Mouse (Mus musculus): Measurements from ENCODE around the gene Eps15. TPM values are rescaled to one million over a fixed set of nuclear protein-coding genes. Genes with fewer than 3 reads are reported as not detected.

The Eps15 gene
- 36.4 and 39.4 TPM in 2 replicates for polyA plus RNA-seq (2012; rRNA removed)

GRCm38 (mm10) chr4:109279689-109280458 is at the start of gene Eps15:
Gene Eps15 (plus strand): TSS chr4:109280268.
- H3K27ac ChIP-seq (ENCODE audit: control insufficient read depth, insufficient read depth, low read depth, low read length): peak within 1 kb of the TSS; percentile 64
- peaks cover 2% of the 10 kb centered on the region for H3K4me1 ChIP-seq (ENCODE audit: control insufficient read depth, insufficient read depth, low read length)
- H3K36me3 ChIP-seq (ENCODE audit: control insufficient read depth, insufficient read depth, low read length): no peaks in the 10 kb centered on the region
- H3K27me3 ChIP-seq (ENCODE audit: control insufficient read depth, insufficient read depth, low read length): no peaks in the 10 kb centered on the region
- H3K4me3 ChIP-seq (ENCODE audit: control insufficient read depth, low read depth, low read length): peak within 1 kb of the TSS; percentile 95
- no peak for TF ChIP-seq CTCF (IDR thresholded peaks at IDR 0.05; ENCODE audit: control insufficient read depth, insufficient read depth, insufficient replicate concordance, low read depth, low read length)
- TF ChIP-seq POLR2A (IDR thresholded peaks at IDR 0.05; ENCODE audit: control insufficient read depth, low read depth, low read length): no peak; the same call in 1 of the 2 replicates

- Histone ChIP-seq H3K27me3 (ENCODE audit: control insufficient read depth, insufficient read depth, low read length) (no peaks in the 10 kb centered on the region), H3K4me1 (ENCODE audit: control insufficient read depth, insufficient read depth, low read length) (peaks cover 7% of the 10 kb centered on the region), H3K36me3 (ENCODE audit: control insufficient read depth, insufficient read depth, low read length) (no peaks in the 10 kb centered on the region), H3K4me3 (ENCODE audit: control insufficient read depth, low read depth, low read length) (no peak within 1 kb of the TSS), H3K27ac (ENCODE audit: control insufficient read depth, insufficient read depth, low read depth, low read length) (peak within 1 kb of the TSS; percentile 63)
- TF ChIP-seq CTCF (IDR thresholded peaks at IDR 0.05; ENCODE audit: control insufficient read depth, insufficient read depth, insufficient replicate concordance, low read depth, low read length) (no peak), POLR2A (IDR thresholded peaks at IDR 0.05; ENCODE audit: control insufficient read depth, low read depth, low read length) (no peak)
These were observed 45.9 kb upstream of the Eps15 start, which contains the start of gene Calr4 for GRCm38 (mm10) chr4:109234185-109234584. Gene Calr4 (plus strand): TSS chr4:109234485.

DNA sequence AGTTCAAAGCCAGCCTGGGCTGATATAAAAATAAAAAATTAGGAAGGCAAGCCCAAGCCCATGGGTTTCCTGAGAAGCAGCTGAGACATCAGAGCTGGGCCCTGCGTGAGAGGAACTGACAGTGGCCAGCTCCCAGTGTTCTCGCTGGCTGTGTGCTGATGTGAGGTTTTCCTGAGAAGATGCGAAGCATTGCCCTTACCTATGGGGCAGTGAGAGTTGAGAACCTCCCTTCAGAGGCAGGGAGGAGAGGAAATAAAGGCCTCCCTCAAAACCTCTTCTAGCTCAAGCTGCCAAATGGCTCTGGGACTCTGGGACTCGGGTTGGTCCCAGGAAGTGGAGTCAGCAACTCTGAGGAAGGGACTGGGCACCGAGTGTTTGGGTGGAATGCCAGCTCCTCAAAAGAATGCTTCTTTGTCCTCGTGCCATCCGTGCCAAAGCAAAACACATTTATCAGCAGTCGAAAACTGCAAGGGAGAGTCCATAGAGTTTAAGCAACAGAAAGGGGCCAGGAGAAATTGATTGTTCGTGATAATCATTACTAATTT is 45.2 kb upstream of the Eps15 start:
- 0 out of 2 replicates have a peak overlapping the region, but pooled peaks have one; percentile 61 for H3K27ac ChIP-seq (ENCODE audit: control insufficient read depth, insufficient read depth, low read depth, low read length)
- TF ChIP-seq CTCF (IDR thresholded peaks at IDR 0.05; ENCODE audit: control insufficient read depth, insufficient read depth, insufficient replicate concordance, low read depth, low read length): no peak
- TF ChIP-seq POLR2A (IDR thresholded peaks at IDR 0.05; ENCODE audit: control insufficient read depth, low read depth, low read length): no peak
- H3K36me3 ChIP-seq (ENCODE audit: control insufficient read depth, insufficient read depth, low read length): no peaks in the 10 kb centered on the region
- H3K27me3 ChIP-seq (ENCODE audit: control insufficient read depth, insufficient read depth, low read length): no peaks in the 10 kb centered on the region
- H3K4me1 ChIP-seq (ENCODE audit: control insufficient read depth, insufficient read depth, low read length): peaks cover 7% of the 10 kb centered on the region
- no peak overlapping the region for H3K4me3 ChIP-seq (ENCODE audit: control insufficient read depth, low read depth, low read length)

GRCm38 (mm10) chr4:109236186-109236879 is 43.7 kb upstream of the Eps15 start:
- no peak for TF ChIP-seq POLR2A (IDR thresholded peaks at IDR 0.05; ENCODE audit: control insufficient read depth, low read depth, low read length)
- no peak for TF ChIP-seq CTCF (IDR thresholded peaks at IDR 0.05; ENCODE audit: control insufficient read depth, insufficient read depth, insufficient replicate concordance, low read depth, low read length)
- H3K4me1 ChIP-seq (ENCODE audit: control insufficient read depth, insufficient read depth, low read length): peaks cover 7% of the 10 kb centered on the region
- no peaks in the 10 kb centered on the region for H3K36me3 ChIP-seq (ENCODE audit: control insufficient read depth, insufficient read depth, low read length)
- no peak overlapping the region for H3K4me3 ChIP-seq (ENCODE audit: control insufficient read depth, low read depth, low read length)
- H3K27me3 ChIP-seq (ENCODE audit: control insufficient read depth, insufficient read depth, low read length): no peaks in the 10 kb centered on the region
- H3K27ac ChIP-seq (ENCODE audit: control insufficient read depth, insufficient read depth, low read depth, low read length): peak overlapping the region; percentile 44

DNA sequence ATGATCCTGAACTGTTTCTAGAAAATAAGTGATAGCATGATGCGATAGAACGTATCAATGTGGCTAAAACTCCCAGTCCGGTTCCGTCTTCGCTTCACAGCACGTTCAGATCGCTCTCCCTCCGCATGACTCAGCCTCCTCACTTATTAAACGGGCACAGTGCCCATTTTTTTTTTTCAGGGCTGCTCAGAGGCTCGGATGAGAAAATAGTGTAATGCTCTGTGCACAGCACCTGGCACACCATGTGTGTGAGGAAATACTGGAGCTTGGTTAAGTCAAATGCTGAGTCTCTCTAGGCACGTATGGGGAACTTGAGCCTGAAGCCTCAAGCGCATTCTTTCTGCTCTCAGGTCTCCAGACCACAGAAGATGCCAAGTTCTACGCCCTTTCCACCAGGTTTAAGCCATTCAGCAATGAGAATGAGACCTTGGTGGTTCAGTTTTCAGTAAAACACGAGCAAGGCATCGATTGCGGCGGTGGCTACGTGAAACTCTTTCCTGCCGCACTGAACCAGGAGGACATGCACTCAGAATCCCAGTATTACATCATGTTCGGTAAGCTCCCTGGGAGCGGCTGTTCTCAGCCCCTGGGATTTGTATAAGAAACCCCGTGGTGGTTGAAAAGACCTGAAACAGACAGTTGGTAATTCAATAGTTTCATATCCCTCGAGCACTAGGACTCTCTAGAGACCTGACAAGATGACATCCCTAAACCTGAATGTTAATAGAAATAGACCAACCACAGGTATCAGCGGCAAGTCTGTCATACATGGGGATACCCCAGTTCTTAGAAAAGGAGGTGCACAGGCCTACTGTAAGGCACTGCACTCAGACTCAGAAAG is 41.4 kb upstream of the Eps15 start:
- Histone ChIP-seq H3K27ac (ENCODE audit: control insufficient read depth, insufficient read depth, low read depth, low read length) (peak overlapping the region; percentile 76), H3K4me1 (ENCODE audit: control insufficient read depth, insufficient read depth, low read length) (peaks cover 7% of the 10 kb centered on the region), H3K27me3 (ENCODE audit: control insufficient read depth, insufficient read depth, low read length) (no peaks in the 10 kb centered on the region), H3K4me3 (ENCODE audit: control insufficient read depth, low read depth, low read length) (no peak overlapping the region; the same call in 1 of the 2 replicates), H3K36me3 (ENCODE audit: control insufficient read depth, insufficient read depth, low read length) (no peaks in the 10 kb centered on the region)
- TF ChIP-seq POLR2A (IDR thresholded peaks at IDR 0.05; ENCODE audit: control insufficient read depth, low read depth, low read length) (no peak), CTCF (IDR thresholded peaks at IDR 0.05; ENCODE audit: control insufficient read depth, insufficient read depth, insufficient replicate concordance, low read depth, low read length) (no peak)

GRCm38 (mm10) chr4:109241221-109241620 is 38.8 kb upstream of the Eps15 start:
- no peaks in the 10 kb centered on the region for H3K36me3 ChIP-seq (ENCODE audit: control insufficient read depth, insufficient read depth, low read length)
- no peak overlapping the region for H3K4me3 ChIP-seq (ENCODE audit: control insufficient read depth, low read depth, low read length)
- TF ChIP-seq POLR2A (IDR thresholded peaks at IDR 0.05; ENCODE audit: control insufficient read depth, low read depth, low read length): no peak
- TF ChIP-seq CTCF (IDR thresholded peaks at IDR 0.05; ENCODE audit: control insufficient read depth, insufficient read depth, insufficient replicate concordance, low read depth, low read length): no peak
- peak overlapping the region; percentile 51; the same call in 1 of the 2 replicates for H3K27ac ChIP-seq (ENCODE audit: control insufficient read depth, insufficient read depth, low read depth, low read length)
- peaks cover 7% of the 10 kb centered on the region for H3K4me1 ChIP-seq (ENCODE audit: control insufficient read depth, insufficient read depth, low read length)
- H3K27me3 ChIP-seq (ENCODE audit: control insufficient read depth, insufficient read depth, low read length): no peaks in the 10 kb centered on the region

Measured in testis, adult 2 months (tissue).